Mouse (Mus musculus) lung, postnatal 14 days (tissue): ENCODE data around the gene 4930562C15Rik.

ENCODE experiments used
- DNase-seq: peaks from one replicate; pipeline ENCODE4 v3.0.0; 2021

4930562C15Rik gene

DNA sequence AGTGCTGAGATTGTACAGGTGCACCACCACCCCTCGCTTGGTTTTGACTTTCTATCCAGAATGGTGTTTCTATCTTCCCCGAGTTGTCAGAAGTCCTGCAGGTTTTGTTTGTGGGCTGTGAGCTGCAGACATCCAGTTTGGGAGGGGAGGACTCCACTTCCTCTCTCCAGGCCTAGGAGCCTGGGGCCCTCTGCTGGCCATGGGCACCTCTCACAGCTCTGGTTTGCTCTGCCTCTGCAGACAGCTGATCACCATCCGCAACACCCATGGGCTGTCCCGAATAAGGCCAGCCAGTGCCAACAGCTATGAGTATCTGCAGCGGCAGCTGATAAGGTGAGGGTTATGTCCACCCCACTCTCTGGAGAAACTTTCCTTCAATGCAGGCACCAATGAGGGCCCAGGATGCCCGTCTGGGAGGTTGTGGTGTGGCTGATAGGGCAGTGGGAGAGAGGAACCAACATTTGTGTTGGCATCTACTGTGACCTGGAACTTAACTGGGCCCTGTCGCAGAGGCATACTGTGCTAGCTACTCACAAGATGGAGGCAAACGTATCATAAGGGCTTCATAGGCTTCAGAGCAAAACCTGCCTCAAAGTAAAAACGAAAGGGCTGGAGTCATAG is 27.8 kb downstream of the 4930562C15Rik start:
- peak; percentile 85 for DNase-seq

DNA sequence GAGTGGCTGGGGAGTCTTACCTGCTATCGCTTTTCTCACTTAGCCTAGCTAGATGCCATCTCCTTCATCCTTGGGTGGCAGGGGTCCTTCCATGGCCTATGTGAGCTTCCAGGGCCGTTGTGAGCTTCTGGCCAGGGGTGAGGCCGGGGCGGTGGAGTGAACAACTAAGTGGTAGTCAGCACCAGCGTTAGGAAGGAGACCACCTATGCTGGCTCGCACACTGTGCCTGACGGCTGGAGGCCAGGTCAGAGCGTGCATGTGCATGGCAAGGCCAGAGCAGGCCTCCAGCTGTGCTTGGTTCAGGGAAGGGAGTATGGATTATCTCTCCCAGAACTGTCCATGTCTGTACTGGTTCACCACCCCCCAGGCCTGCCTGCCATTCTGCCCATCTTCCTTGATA is 28.5 kb downstream of the 4930562C15Rik start:
- no peak for DNase-seq

DNA sequence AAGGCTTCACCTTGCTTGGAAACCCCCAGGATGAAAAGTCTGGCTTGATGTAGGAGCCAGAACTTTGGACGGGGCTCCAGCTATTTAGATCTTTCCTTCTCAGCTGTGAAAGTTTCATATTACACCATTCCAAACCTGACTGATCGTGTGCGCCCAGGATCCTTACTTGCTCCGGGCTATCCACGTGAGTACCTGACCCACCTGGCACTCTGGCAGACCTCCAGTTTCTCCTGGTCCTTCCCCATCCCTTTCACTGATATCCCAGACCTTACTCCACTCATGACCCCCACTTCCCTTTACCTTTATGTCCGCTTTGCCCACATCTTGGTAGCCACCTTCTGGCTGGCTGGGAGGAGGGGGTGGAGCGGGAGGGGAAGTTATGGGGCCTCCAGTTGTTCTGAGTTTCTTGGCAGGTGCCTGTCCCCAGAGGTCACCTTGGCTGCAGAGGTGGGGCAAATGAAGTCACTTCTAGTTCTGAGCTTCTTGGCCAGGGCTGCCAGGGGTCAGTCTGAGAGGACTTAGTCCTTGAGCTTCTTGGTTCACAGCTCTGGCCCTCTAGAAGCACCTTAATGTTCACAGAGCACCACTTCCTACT is 31.0 kb downstream of the 4930562C15Rik start:
- no peak for DNase-seq

DNA sequence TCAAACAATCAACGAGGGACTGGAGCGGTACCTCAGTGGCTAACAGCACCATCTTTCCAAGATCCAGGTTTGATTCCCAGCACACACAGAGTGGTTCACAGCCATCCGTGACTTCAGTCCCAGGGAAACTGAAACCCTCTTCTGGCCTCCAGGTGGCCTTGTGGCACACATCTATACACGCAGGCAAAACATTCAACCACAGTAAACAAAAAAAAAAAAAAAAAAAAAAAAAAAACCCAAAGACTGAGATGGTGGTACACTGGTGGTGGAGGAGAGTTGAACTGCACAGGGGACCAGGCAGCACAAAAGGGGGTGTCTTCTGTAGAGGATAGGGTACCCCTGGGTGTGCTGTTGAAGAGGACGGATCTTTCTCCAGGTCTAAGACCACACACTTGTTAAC is 35.3 kb downstream of the 4930562C15Rik start:
- no peak for DNase-seq

DNA sequence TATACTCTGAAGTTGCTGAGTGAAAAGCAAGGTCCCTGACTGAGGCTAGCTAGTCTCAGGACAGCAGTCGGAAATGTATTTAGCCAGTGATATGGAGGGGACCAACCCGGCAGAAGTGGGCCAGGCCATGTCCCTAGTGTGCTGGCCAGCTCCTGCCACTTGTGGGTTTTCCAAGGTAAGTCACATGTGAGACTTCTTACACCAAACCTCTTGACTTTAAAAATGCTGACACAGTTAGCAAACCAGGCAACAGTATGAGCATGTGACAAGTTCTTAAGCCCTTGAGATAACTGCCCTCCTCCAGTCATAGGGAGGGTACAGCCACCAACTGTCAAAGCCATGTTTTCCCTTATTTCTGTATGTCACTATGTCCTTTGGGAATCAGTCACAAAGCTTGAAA is 36.7 kb downstream of the 4930562C15Rik start:
- DNase-seq = no peak

DNA sequence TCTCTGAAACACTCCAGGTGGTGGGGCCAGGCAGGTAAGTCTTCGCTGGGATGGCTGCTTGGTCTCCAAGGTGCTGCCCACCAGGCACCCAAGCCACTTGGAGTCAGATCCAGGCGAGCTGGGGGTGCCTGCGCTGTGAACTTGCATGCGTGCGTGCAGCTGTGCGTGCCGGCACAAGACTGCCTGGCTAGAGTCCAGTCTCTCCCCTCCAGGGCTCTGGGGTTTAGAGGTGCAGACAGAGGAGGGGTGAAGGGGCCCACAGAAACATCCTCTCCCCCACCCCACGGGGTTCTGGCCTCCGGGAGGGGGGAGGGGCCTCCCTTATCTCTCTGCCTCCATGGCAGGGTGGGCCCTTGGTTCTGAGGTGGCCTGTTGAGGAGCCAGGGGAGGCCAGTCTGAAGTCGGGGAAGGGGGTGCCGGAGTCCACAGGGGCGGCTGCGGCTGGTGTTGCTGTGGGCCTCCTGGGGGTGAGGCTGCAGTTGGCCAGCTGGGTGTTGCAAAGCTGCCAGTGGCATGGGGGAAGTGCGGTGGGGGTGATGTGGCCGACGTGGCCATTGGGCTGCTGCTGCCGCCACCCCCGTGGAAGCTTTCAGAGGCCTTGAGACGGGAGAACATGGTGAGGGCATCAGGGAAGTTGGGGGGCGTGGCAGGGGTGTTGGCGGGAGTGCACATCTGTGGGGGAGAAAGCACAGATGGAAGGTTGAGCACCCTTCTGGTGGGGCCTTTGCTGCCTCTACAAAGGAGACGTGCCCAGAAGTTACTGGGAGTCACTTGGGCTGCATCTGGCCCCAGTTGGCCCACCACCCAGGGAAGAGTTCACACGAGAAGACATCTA is 40.2 kb downstream of the 4930562C15Rik start:
- DNase-seq = no peak

DNA sequence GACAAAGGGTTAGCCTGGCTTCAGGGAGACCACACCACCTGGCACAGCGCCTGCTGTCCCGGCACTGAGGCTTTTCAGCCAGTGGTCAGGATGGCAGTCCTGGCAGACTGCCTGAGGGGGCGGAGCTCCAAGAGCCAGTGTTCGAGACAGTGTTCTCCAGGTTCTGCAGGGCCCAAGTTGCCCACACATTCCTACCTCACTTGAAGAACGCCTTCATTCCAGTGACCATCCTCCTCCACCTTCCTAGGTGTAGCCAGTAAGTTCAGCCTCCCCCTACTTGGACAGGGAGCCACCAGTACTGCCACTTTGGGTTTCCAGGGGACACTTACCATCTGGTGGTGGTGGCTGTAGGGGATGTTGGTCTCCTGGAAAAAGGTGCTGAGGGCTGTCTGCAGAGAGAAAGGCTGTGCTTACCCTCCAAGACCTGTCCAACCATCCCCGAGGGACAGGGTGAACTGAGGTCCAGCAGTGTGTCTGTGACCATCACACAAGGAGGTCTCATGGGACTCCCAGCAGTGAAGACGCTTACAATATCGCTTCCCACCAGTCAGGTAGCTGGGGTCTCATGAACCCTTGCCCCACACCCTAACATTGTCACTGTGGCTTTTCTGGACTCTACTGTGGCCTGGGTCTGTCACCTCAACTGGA is 40.9 kb downstream of the 4930562C15Rik start:
- peak; percentile 77 for DNase-seq

DNA sequence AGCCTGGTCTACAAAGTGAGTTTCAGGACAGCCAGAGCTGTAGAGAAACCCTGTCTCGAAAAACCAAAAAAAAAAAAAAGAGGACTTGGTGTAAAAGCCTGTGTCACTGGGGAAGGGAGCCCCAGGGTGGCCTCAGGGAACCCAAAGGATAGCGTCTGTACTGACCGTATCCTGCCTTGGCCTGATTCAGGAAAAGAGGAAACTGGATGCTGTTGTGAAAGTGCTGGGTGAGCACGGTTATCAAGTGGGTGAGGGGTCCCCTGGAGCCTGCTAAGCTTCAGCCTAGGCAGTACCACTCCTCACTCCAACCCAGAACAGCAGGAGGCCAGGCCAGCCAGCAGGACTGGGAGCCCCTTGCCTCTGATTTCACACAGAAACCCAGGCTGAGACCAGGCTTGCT is 42.0 kb downstream of the 4930562C15Rik start:
- no peak for DNase-seq

DNA sequence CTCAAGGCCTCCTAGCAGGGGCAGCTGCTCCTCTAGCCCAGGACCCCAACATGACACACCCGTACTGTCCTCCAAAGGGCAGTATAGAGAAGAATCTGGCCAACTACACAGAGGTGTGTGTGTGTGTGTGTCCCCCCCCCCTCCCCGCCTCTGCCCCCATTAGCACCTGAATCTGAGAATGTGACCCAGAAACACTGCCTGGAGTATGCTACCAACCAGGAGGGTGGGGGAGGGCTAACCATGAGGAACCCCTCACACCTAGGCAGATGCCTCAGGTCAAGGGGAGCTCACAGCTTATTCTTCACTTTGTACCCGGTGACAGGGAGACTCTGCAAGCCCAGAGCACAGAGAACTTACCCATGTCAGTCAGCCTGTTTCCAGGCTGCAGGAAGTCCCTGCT is 42.5 kb downstream of the 4930562C15Rik start:
- DNase-seq = no peak

DNA sequence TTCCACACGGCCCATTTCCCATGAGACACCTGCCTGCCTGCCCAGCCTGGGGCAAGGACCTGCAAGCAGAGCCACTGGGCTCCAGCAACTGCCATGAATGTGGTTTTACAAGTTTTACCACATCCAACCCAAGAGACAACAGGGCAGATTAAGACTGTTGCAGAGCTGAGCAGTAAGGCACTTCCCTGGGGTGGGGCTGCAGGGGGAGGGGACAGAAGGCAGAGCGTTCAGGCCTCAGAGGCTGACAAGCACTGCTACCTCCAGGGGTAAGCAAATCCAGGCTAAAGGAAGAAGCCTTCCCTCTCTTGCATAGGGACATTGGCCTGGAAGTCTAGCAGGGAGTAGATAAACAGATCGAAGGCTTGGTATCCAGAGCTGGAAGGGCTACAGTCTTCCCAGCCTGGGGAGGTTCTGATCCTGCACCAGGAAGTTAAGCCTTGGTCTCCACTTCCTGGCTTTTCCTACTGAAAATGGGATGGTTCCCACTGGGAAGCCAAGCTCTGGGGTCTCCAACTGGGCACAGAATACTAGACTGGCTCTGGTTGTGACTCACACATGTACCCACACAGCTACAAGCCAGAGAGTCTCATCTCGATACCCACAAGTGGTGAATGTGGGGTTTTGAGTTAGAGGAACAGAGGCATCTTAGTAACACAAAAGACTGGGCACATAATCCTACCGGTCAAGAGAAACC is 43.1 kb downstream of the 4930562C15Rik start:
- peak; percentile 56 for DNase-seq

DNA sequence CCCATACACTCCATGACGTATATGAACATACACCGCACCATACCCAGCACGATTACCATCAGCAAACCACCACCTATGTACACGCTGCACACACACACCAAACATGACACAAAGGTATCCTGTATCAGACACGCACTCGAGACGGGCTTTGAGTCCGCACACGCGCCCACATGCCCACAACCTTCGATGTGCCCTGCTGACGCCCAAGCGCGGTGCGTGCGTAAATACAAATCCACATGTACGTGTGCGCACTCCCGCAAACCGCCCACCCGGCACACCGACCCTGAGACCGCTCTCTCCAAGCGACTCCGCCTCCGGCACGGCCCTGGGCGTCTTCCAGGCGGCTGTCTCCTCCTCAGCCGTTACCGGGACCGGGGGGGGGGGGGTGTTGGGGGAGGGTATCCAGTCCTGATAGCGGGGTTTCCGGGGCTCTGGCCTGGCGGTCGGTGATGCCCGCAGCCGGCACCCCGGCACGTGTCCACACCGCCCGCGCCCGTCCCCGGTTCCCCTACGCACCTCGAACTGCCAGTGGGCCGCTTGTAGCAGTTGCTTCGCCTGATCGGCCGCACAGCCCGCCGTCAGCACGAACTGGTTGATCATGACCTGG is 44.0 kb downstream of the 4930562C15Rik start:
- DNase-seq = no peak

DNA sequence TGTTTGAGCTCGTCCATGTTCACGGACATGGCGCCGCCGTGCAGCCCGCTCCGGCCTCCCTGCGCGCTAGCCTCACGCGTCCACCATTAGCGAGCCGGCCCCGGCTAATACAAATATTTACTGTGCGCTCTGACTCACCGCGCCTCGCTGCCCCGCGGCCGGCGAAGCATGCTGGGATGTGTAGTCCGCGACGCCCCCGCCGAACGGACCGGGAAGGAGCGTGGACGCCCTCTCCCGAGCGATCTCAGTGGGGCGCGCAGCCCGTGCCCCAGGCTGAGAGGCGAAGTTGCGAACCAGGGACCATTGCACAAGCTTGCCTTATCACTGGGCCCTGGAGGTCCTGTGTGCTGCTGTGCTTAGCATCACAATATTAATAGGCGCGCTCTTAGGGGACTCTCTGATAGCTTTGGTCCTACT is 44.5 kb downstream of the 4930562C15Rik start:
- peak; percentile 91 for DNase-seq

DNA sequence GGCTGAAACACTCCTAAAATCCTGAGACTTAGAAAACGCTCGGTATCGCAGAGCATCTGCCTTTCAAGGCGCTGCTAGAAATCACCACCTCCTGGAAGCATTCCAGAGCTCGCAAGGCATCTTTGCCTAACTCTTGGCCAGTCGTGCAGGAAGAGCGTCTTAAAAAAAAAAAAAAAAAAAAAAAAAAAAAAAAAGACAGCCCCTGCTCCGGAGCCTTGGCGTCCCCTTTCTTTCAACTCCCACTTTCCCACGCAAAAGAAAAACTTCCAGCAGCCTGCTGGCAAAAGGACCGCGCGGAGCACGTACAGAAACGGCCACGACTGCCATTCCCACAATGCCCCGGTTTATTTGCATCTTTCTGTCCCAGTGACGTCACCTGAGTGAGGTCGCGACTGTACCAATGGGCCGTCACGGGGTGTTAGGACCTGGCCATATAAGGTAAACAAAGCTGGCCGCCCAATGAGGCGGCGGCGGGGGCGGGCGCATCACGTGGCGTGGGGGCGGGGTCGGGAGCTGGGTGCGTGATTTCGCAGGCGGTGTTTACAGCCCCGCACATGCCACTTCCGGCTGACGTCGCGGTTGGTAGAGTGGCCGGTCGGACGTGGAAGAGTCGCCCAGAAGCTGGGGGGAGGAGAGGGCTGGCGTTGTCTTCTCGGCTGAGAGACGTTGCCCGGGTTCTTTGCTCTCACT is 45.1 kb downstream of the 4930562C15Rik start, which contains the start of gene Ubald1:
Gene Ubald1, minus strand, starts transcription at position 180 of the 690 bp plus-strand sequence.
- peak; percentile 98 for DNase-seq

DNA sequence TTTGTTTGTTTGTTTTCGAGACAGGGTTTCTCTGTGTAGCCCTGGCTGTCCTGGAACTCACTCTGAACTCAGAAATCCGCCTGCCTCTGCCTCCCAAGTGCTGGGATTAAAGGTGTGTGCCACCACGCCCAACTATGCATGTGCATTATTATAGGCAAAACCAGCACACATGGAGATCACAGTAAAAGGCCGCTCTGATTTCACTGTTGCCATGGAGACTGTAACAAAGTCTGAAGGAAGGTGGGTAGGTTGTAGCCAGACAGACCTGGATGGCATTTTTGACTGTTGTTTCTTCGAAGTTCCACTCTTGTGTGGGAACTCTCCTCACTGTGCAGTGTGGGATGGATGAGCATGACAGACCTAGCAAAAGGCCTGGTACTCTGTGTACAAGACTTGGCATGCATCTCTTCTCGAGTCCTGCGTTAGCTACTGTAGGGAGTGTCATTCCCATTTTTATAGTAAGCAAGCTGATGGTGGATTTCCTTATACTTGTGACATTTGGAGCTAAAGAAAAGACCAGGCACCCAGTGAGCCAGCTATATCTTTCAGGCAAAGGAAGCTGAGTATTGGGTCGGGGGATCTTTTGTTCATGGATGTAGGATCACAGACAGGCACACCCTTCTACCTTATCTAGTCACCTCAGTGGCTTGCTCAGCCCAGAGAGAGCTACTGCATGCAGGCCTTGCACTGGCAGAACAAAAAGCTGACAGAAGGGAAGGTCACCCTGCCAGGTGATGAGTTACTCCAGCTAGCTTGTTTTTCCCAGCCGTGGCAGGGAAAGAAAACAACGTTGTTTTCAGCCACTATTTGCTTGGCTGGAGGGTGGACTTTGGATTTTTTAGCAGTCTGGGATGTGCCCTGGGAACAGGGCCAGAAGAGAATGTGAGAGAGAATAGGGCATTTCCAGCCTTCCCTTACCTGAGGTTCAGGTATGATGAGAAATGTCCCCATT is 46.5 kb downstream of the 4930562C15Rik start:
- DNase-seq = no peak

DNA sequence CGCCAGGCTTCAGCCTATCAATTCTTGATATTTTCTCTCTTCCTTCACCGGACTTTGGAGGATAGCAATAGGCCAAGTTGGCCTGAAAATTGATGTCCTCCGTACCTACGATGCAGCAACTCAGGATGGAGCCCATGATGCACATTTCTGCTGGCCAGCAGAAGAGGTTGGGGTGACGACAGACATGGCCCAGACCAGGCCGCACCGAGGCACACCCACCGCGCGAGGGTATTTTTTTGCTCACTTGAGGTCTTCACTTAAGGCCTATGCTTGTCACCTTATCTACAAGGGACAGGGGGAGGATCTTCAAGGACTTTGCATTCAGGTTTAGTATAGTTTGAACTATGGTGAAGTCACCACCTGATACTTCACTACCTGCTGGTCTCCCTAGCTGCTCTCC is 49.7 kb downstream of the 4930562C15Rik start:
- no peak for DNase-seq

DNA sequence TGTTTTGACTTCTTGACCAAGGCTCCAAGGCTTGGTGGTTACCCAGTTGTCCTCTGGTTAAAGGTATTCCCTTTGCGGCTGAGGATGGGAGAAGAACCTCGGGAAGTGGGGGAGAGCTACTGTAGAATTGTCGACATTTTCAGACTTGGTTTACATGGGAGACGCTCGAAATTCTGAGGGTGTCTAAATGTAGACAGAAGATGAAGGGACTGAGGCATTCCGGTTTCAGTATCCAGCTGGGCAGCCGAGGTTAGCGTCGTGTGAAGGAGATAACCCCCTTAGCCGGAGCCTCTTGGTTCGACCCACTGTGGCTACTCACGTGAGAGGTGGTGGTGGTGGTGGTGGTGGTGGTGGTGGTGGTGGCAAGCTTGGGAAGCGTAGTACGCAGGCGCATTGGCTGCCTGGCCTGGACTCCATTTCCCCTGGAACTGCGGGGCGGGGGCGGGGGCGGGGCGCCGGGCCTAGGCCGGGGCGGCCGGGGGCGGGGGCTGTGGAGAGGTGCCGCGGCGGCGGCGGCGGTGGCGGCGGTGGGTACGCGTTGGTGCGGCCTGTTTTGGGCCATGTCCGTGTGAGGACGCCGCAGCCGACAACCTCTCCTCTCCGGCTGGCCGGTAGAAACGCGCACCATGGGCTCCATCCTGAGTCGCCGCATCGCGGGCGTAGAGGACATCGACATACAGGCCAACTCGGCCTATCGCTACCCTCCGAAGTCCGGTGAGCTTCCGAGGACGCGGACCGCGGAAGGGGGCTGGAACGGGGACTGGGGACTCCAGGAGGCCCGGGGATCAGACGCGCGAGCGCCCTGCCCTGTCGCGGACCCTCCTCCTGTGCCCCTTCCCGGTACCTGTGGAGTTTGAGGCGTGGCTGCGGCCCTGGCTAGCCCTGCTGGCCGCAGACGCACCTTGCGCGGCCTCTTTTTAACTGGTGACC is 50.8 kb downstream of the 4930562C15Rik start, which contains the start of gene Mgrn1:
Gene Mgrn1, plus strand, starts transcription at position 490 of the 930 bp plus-strand sequence.
- peak; percentile 88 for DNase-seq

DNA sequence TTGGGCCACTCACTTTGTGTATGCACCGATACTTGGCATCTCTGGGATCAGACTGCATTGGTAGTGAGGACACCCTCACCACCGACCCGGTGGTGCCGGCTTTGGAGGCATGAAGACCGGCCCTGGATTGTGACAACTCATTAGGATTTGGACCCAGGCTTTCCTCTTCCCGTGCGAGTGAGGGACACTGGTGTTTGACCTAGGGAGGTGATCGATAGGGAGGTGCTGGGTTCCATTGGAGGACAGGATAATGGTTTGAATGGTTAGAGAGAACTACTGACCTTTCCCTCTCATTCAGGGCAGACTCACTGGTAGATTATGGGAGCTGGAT is 51.4 kb downstream of the 4930562C15Rik start:
- DNase-seq = no peak

DNA sequence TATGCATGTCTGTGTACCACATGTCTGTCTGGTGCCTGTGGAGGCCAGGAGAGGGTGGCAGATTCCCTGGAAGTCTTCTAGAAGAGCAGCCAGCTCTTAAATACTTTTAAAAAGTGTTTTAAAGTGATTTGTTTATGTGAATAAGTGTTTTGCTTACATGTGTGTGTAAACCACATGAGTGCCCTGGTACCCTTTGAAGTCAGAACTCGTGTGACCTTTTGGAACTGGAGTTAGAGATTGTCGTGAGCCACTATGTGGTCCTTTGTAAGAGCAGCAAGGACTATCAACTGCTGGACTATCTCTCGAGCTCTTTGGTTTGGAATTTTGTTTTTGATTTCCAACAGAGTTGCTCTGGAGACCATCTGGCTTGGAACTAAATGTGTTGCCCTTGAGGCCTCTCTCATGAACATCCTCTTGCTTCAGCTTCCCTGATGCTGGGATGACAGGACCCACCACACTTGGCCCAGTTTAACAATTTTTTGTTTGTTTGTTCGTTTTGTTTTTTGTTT is 55.0 kb downstream of the 4930562C15Rik start:
- no peak for DNase-seq

DNA sequence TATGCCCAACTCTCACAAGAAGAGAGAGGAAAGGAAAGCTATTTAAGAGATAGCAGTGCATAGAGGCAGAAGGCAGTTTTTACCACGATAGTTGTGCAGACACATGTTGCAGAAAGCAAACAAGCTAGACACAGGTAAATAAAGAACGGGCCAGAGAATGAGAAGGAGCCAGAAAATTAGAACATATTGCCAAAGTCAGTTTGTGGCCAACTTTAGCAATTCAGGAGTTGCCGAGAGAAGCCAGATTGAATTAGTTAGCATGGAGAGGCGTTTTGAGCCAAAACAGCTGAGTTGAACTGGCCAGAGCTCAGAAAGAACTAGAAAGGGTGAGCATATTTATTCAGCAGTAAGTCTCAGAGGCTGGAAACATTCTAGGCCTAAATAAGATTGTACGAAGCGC is 57.0 kb downstream of the 4930562C15Rik start:
- no peak for DNase-seq
